Mouse (Mus musculus) forelimb bud, embryonic 11.5 days (tissue): Measurements from ENCODE around the gene Slf2.

Experiments
- DNase-seq: peaks from one replicate; pipeline ENCODE4 v3.0.0-alpha.2; 2012; ENCODE audit warnings: low read depth, low spot score

The Slf2 gene

GRCm38 (mm10) chr19:45007425-45008191 is 76.7 kb downstream of the Slf2 start:
- no peak for DNase-seq

GRCm38 (mm10) chr19:45010646-45011045 is 79.7 kb downstream of the Slf2 start:
- DNase-seq: no peak

- DNase-seq: no peak
These were observed 81.3 kb downstream of the Slf2 start for GRCm38 (mm10) chr19:45012219-45012618.

- DNase-seq: peak; percentile 41
These were observed 81.7 kb downstream of the Slf2 start for GRCm38 (mm10) chr19:45012636-45013035.

GRCm38 (mm10) chr19:45013581-45014225 is 82.8 kb downstream of the Slf2 start:
- DNase-seq: peak; percentile 58

GRCm38 (mm10) chr19:45014335-45014971 is 83.5 kb downstream of the Slf2 start, which contains the start of gene Lzts2:
Gene Lzts2 (plus strand): TSS chr19:45014414.
- peak; percentile 31 for DNase-seq

- DNase-seq: peak; percentile 55
These were observed 84.0 kb downstream of the Slf2 start for GRCm38 (mm10) chr19:45014981-45015402.

- no peak for DNase-seq
These were observed 84.7 kb downstream of the Slf2 start for GRCm38 (mm10) chr19:45015518-45016281.

- DNase-seq: peak; percentile 60
These were observed 85.6 kb downstream of the Slf2 start for GRCm38 (mm10) chr19:45016341-45017215.

GRCm38 (mm10) chr19:45017216-45017771 is 86.3 kb downstream of the Slf2 start:
- DNase-seq: peak; percentile 78

- peak; percentile 77 for DNase-seq
These were observed 87.0 kb downstream of the Slf2 start for GRCm38 (mm10) chr19:45017909-45018308.

GRCm38 (mm10) chr19:45018351-45018831 is 87.4 kb downstream of the Slf2 start:
- no peak for DNase-seq

- no peak for DNase-seq
These were observed 89.4 kb downstream of the Slf2 start for GRCm38 (mm10) chr19:45020348-45020747.

- no peak for DNase-seq
These were observed 90.4 kb downstream of the Slf2 start for GRCm38 (mm10) chr19:45021362-45021761.

GRCm38 (mm10) chr19:45023993-45024392 is 93.0 kb downstream of the Slf2 start:
- DNase-seq: no peak

- no peak for DNase-seq
These were observed 93.8 kb downstream of the Slf2 start for GRCm38 (mm10) chr19:45024775-45025174.

GRCm38 (mm10) chr19:45025937-45026568 is 95.1 kb downstream of the Slf2 start:
- no peak for DNase-seq

- no peak for DNase-seq
These were observed 96.2 kb downstream of the Slf2 start for GRCm38 (mm10) chr19:45026958-45027670.

GRCm38 (mm10) chr19:45027848-45028247 is 96.9 kb downstream of the Slf2 start:
- DNase-seq: no peak
